Mouse (Mus musculus) MEL (cell line): Measurements from ENCODE around the gene Hmg20b.

Experiments
- CHD2 ChIP-seq: IDR thresholded peaks from 2 replicates; pipeline ENCODE4 v1.6.1; 2011; ENCODE audit warnings: low read length, improper control_type of control experiment
- CTCF ChIP-seq, 3 experiments: IDR thresholded peaks in 2 of 3; conservative IDR thresholded peaks in 1 of 3; 2 replicates each; pipeline ENCODE4 v1.5.1; 2011 to 2012; ENCODE audit warnings: low read length in 3 of 3, low read depth in 2 of 3, mild to moderate bottlenecking in 2 of 3, improper control_type of control experiment in 1 of 3, inconsistent platforms in 1 of 3, mixed read lengths in 1 of 3, moderate library complexity in 1 of 3; ENCODE audit not compliant: control insufficient read depth in 1 of 3, insufficient read depth in 1 of 3, poor library complexity in 1 of 3, severe bottlenecking in 1 of 3
- E2F4 ChIP-seq: IDR thresholded peaks from 2 replicates; pipeline ENCODE4 v1.6.1; 2011; ENCODE audit warnings: low read depth, low read length, improper control_type of control experiment, borderline replicate concordance
- ELF1 ChIP-seq: IDR thresholded peaks from 2 replicates; pipeline ENCODE4 v1.6.1; 2014; ENCODE audit warnings: low read depth, mild to moderate bottlenecking, inconsistent platforms, low read length, improper control_type of control experiment, moderate library complexity
- EP300 ChIP-seq, 2 experiments: IDR thresholded peaks; 2 replicates each; pipeline ENCODE4 v1.6.1; 2011; ENCODE audit warnings: improper control_type of control experiment in 2 of 2, low read length in 2 of 2, low read depth in 1 of 2, mild to moderate bottlenecking in 1 of 2
- GATA1 ChIP-seq: IDR thresholded peaks from 2 replicates; pipeline ENCODE4 v1.6.1; 2011; ENCODE audit warnings: low read depth, low read length, improper control_type of control experiment
- HCFC1 ChIP-seq: IDR thresholded peaks from 2 replicates; pipeline ENCODE4 v1.6.1; 2012; ENCODE audit warnings: low read depth, mild to moderate bottlenecking, inconsistent platforms, low read length, improper control_type of control experiment, moderate library complexity
- MAFK ChIP-seq: IDR thresholded peaks from 2 replicates; pipeline ENCODE4 v1.6.1; 2011; ENCODE audit warnings: low read depth, mild to moderate bottlenecking, low read length, improper control_type of control experiment, borderline replicate concordance
- MAX ChIP-seq: IDR thresholded peaks from 2 replicates; pipeline ENCODE4 v1.6.1; 2011; ENCODE audit warnings: low read length, improper control_type of control experiment
- MYB ChIP-seq: IDR thresholded peaks from 2 replicates; pipeline ENCODE4 v1.6.1; 2011; ENCODE audit warnings: mild to moderate bottlenecking, low read depth, low read length, improper control_type of control experiment
- POLR2A ChIP-seq, 2 experiments: IDR thresholded peaks; 2 replicates each; pipeline ENCODE4 v1.6.1; 2011 to 2012; ENCODE audit warnings: low read length in 2 of 2, mild to moderate bottlenecking in 2 of 2, control low read depth in 1 of 2, improper control_type of control experiment in 1 of 2, low read depth in 1 of 2, moderate library complexity in 1 of 2; ENCODE audit not compliant: control insufficient read depth in 1 of 2, insufficient read depth in 1 of 2, poor library complexity in 1 of 2
- RAD21 ChIP-seq: IDR thresholded peaks from 2 replicates; pipeline ENCODE4 v1.6.1; 2011; ENCODE audit warnings: mild to moderate bottlenecking, low read depth, low read length, improper control_type of control experiment
- TAL1 ChIP-seq: IDR thresholded peaks from 2 replicates; pipeline ENCODE4 v1.6.1; 2012; ENCODE audit warnings: mild to moderate bottlenecking, inconsistent platforms, low read length, moderate library complexity, mixed read lengths

DNA sequence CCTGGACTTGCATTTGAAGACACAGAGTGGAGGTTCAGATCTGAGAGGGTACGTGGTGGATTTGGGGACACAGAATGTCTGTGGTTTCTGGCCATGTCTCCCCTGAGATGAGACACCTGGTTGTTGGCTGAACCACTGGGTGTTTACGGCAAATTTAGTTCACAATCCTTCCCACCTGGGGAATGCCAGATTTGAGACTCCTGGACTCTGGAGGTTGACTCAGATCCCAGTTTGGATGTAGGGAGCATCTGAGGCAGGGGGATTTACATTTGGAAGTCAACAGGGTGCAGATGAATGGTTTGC lies 27.0 kb upstream of the Hmg20b start:
- no peak for TF ChIP-seq E2F4
- TF ChIP-seq CTCF (IDR thresholded peaks at IDR 0.05 in 2 of 3, conservative IDR thresholded peaks at IDR 0.05 in 1 of 3; ENCODE audit: control insufficient read depth in 1 of 3, insufficient read depth in 1 of 3, low read depth in 2 of 3, low read length in 3 of 3, poor library complexity in 1 of 3, severe bottlenecking in 1 of 3), result no peak
- no peak for TF ChIP-seq MYB
- no peak for TF ChIP-seq POLR2A (IDR thresholded peaks at IDR 0.05; ENCODE audit: control insufficient read depth in 1 of 2, insufficient read depth in 1 of 2, low read depth in 1 of 2, low read length in 2 of 2, poor library complexity in 1 of 2)
- TF ChIP-seq TAL1, result no peak
- TF ChIP-seq MAFK, result no peak
- TF ChIP-seq GATA1, result no peak
- no peak for TF ChIP-seq MAX
- TF ChIP-seq CHD2, result no peak
- no peak for TF ChIP-seq EP300 (IDR thresholded peaks at IDR 0.05; ENCODE audit: low read depth in 1 of 2, low read length in 2 of 2)
- TF ChIP-seq RAD21, result no peak
- 0 out of 2 replicates have a peak, but pooled peaks have one; percentile 11 for TF ChIP-seq HCFC1
- TF ChIP-seq ELF1, result no peak
